ENCODE assay signal across 22 mouse cellular contexts in the genomic region with DNA sequence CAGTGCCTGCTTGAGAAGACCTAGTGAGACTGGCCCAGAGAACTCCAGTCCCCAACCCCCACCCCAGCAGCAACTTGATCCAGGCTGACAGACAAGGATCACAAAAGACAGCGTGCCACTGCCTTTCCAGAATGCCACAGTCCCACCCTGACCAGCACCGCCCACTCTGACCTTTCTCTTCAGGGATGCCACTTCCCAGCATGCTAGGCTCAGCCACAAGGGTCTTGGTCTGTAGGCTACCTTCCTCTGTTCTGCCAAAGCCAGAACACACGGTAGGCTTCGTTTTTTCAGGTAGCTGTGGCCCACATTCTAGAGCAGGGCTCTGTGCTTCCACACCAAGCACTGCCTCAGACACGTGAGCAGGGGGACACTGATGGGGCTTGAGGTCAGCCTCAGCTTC. TPM values are rescaled to one million over a fixed set of nuclear protein-coding genes. Genes with fewer than 3 reads are reported as not detected.
DNase-seq lines count a peak whose midpoint lies in the region; ATAC-seq lines count a peak whose summit lies in the region.
"Had no signal": no experiment of that assay in that cellular context is flagged by ENCODE, and none has a peak within 500 bp of the region (broad histone marks: within the 10 kb centered on the region; RNA-seq: fewer than 3 reads in every experiment).

No protein-coding gene starts in this region.

- 54% methylated on average over 5 of the region's 5 CpGs for WGBS in hindbrain, embryonic 11.5 days
- WGBS in hindbrain, embryonic 13.5 days, result 56% methylated on average over 5 of the region's 5 CpGs

- peak; percentile 60 for DNase-seq in cerebellum, adult 9-11 months
- DNase-seq in cerebellum, postnatal 10 days, result no peak
- peak; percentile 20 for DNase-seq in hindbrain, embryonic 11.5 days (ENCODE audit: low spot score)
- peak; percentile 42 for DNase-seq in testis, postnatal 10 days (ENCODE audit: low spot score)
- DNase-seq in testis, postnatal 14 days (ENCODE audit: low spot score), result no peak
- no peak for DNase-seq in gastrocnemius, postnatal 36 days
- DNase-seq: adrenal gland, postnatal 14 days; cerebellum, adult 8-10 months; cerebellum, postnatal 36 days; gastrocnemius, postnatal 10 days; kidney, adult 2 months had no signal

- no peaks in the 10 kb centered on the region for H3K4me1 ChIP-seq in hindbrain, embryonic 11.5 days (replicated peaks; ENCODE audit: control insufficient read depth, insufficient read depth, low read length)
- H3K4me1 ChIP-seq in hindbrain, embryonic 13.5 days (replicated peaks), result no peaks in the 10 kb centered on the region
- H3K4me1 ChIP-seq: embryonic facial prominence, embryonic 15.5 days; heart, embryonic 12.5 days had no signal

- H3K27ac ChIP-seq in hindbrain, embryonic 11.5 days (ENCODE audit: low read depth, low read length), result no peak overlapping the region
- no peak overlapping the region for H3K27ac ChIP-seq in hindbrain, embryonic 13.5 days
- H3K27ac ChIP-seq: embryonic facial prominence, embryonic 15.5 days; forebrain, embryonic 10.5 days; hindbrain, embryonic 14.5 days had no signal

- H3K9me3 ChIP-seq in hindbrain, embryonic 11.5 days (ENCODE audit: control insufficient read depth, low read length), result no peaks in the 10 kb centered on the region
- H3K9me3 ChIP-seq in hindbrain, embryonic 13.5 days, result no peaks in the 10 kb centered on the region
- H3K9me3 ChIP-seq: embryonic facial prominence, embryonic 15.5 days; forebrain, embryonic 10.5 days; heart, embryonic 12.5 days had no signal

- peaks cover 20% of the 10 kb centered on the region for H3K36me3 ChIP-seq in hindbrain, embryonic 11.5 days (ENCODE audit: control insufficient read depth, insufficient read depth, low read length)
- peaks cover 100% of the 10 kb centered on the region for H3K36me3 ChIP-seq in hindbrain, embryonic 13.5 days

- intact Hi-C loops in gastrocnemius, postnatal 36 days (cut with DNase I), result no loop called here

- H3K4me2 ChIP-seq in hindbrain, embryonic 11.5 days (replicated peaks; ENCODE audit: low read depth, low read length), result no peak overlapping the region
- no peak overlapping the region for H3K4me2 ChIP-seq in hindbrain, embryonic 13.5 days
- H3K4me2 ChIP-seq: embryonic facial prominence, embryonic 15.5 days; heart, embryonic 12.5 days; hindbrain, embryonic 14.5 days had no signal

- no peak overlapping the region for H3K9ac ChIP-seq in hindbrain, embryonic 11.5 days (ENCODE audit: low read depth, low read length)
- H3K9ac ChIP-seq in hindbrain, embryonic 13.5 days, result no peak overlapping the region
- H3K9ac ChIP-seq: embryonic facial prominence, embryonic 15.5 days; heart, embryonic 12.5 days; hindbrain, embryonic 14.5 days had no signal

- no peak overlapping the region for H3K4me3 ChIP-seq in hindbrain, embryonic 11.5 days (ENCODE audit: low read depth, low read length)
- no peak overlapping the region for H3K4me3 ChIP-seq in hindbrain, embryonic 13.5 days
- H3K4me3 ChIP-seq: embryonic facial prominence, embryonic 15.5 days; erythroblast, embryonic 14.5 days; forebrain, embryonic 10.5 days; heart, embryonic 12.5 days had no signal

- H3K27me3 ChIP-seq in hindbrain, embryonic 11.5 days (ENCODE audit: control insufficient read depth, insufficient read depth, low read length), result no peaks in the 10 kb centered on the region
- H3K27me3 ChIP-seq in hindbrain, embryonic 13.5 days, result no peaks in the 10 kb centered on the region
- H3K27me3 ChIP-seq: CH12.LX; embryonic facial prominence, embryonic 15.5 days; heart, embryonic 12.5 days; Patski had no signal

- peak; percentile 27; the same call in 1 of the 2 replicates for ATAC-seq in hindbrain, embryonic 11.5 days (ENCODE audit: low FRiP score)
- no peak for ATAC-seq in hindbrain, embryonic 13.5 days (ENCODE audit: low FRiP score)
- ATAC-seq: activated CD4-positive, CD25-positive, alpha-beta regulatory T cell, adult 4 months; forebrain, embryonic 16.5 days; intestine, embryonic 16.5 days; Patski had no signal

RNA-seq across cellular contexts. Expression of gene Selenoo, which starts 13.8 kb away (rescaled TPM):
- 17.2 and 20.4 TPM in 2 replicates for polyA plus RNA-seq in hindbrain, embryonic 11.5 days (2014; fragmentation: Nextera tagmentation; extraction: Ambion mirVana)
- 19.9 and 20.7 TPM in 2 replicates for polyA plus RNA-seq in hindbrain, embryonic 13.5 days (2015; fragmentation: Nextera tagmentation; extraction: Ambion mirVana)
- total RNA-seq in gastrocnemius, postnatal 36 days (2021), result 10 to 100 TPM; 12.5 to 14.4 TPM

RNA-seq across cellular contexts. Expression of gene Tubgcp6, which starts 20.3 kb away (rescaled TPM):
- polyA plus RNA-seq in hindbrain, embryonic 11.5 days (2014; fragmentation: Nextera tagmentation; extraction: Ambion mirVana), result 17.5 and 17.6 TPM in 2 replicates
- 17.5 and 18.9 TPM in 2 replicates for polyA plus RNA-seq in hindbrain, embryonic 13.5 days (2015; fragmentation: Nextera tagmentation; extraction: Ambion mirVana)
- total RNA-seq in gastrocnemius, postnatal 36 days (2021), result 1 to 10 TPM; 7.0 to 8.0 TPM

RNA-seq across cellular contexts. Expression of gene Hdac10, which starts 25.9 kb away (rescaled TPM):
- polyA plus RNA-seq in hindbrain, embryonic 11.5 days (2014; fragmentation: Nextera tagmentation; extraction: Ambion mirVana), result 9.4 and 10.7 TPM in 2 replicates
- 24.3 and 24.5 TPM in 2 replicates for polyA plus RNA-seq in hindbrain, embryonic 13.5 days (2015; fragmentation: Nextera tagmentation; extraction: Ambion mirVana)
- total RNA-seq in gastrocnemius, postnatal 36 days (2021), result 1 to 10 TPM; 4.9 to 6.4 TPM

RNA-seq across cellular contexts. Expression of gene Trabd, which starts 27.7 kb away (rescaled TPM):
- 39.5 and 42.1 TPM in 2 replicates for polyA plus RNA-seq in hindbrain, embryonic 11.5 days (2014; fragmentation: Nextera tagmentation; extraction: Ambion mirVana)
- 38.8 and 39.5 TPM in 2 replicates for polyA plus RNA-seq in hindbrain, embryonic 13.5 days (2015; fragmentation: Nextera tagmentation; extraction: Ambion mirVana)
- 10 to 100 TPM; 29.5 to 29.7 TPM for total RNA-seq in gastrocnemius, postnatal 36 days (2021)

RNA-seq across cellular contexts. Expression of gene Mapk12, which starts 37.9 kb away (rescaled TPM):
- 16.5 and 17.8 TPM in 2 replicates for polyA plus RNA-seq in hindbrain, embryonic 11.5 days (2014; fragmentation: Nextera tagmentation; extraction: Ambion mirVana)
- 5.9 and 7.1 TPM in 2 replicates for polyA plus RNA-seq in hindbrain, embryonic 13.5 days (2015; fragmentation: Nextera tagmentation; extraction: Ambion mirVana)
- total RNA-seq in gastrocnemius, postnatal 36 days (2021), result 100 to 1,000 TPM; 131 to 136 TPM

Comparison
In these comparisons a context has a peak if more than half of its experiments do, and no peak if none do; other contexts are left out.
1. DNase-seq: peak in cerebellum, adult 9-11 months (single experiment), hindbrain, embryonic 11.5 days (single experiment) and testis, postnatal 10 days (single experiment); none in cerebellum, postnatal 10 days (0 of 2), testis, postnatal 14 days (single experiment) and gastrocnemius, postnatal 36 days (0 of 2).